Mouse (Mus musculus) cortical plate, adult 2 months (tissue): Measurements from ENCODE around the gene Olfr155. TPM values are rescaled to one million over a fixed set of nuclear protein-coding genes. Genes with fewer than 3 reads are reported as not detected.

ENCODE experiments used
- H3K27ac ChIP-seq: fragments of 200-500 bp; 2 replicates; pipeline ENCODE4 v1.5.1; 2012; ENCODE audit warnings: low read length, control low read depth, inconsistent platforms; ENCODE audit not compliant: insufficient read depth
- H3K4me1 ChIP-seq: fragments of 200-500 bp; 2 replicates; pipeline ENCODE4 v1.6.1; 2011; ENCODE audit warnings: low read length; ENCODE audit not compliant: control insufficient read depth, insufficient read depth
- H3K4me3 ChIP-seq: fragments of 200-500 bp; 2 replicates; pipeline ENCODE4 v1.5.1; 2011; ENCODE audit warnings: mild to moderate bottlenecking, low read length, control low read depth; ENCODE audit not compliant: insufficient read depth
- CTCF ChIP-seq: fragments of 200-500 bp; IDR thresholded peaks from 2 replicates; pipeline ENCODE4 v1.5.1; 2011; ENCODE audit warnings: mild to moderate bottlenecking, control low read depth, low read length; ENCODE audit not compliant: insufficient read depth; ENCODE audit errors: extremely low read depth
- POLR2A ChIP-seq: fragments of 200-500 bp; IDR thresholded peaks from 2 replicates; pipeline ENCODE4 v1.6.1; 2011; ENCODE audit warnings: mild to moderate bottlenecking, low read length, control low read depth; ENCODE audit not compliant: insufficient read depth; ENCODE audit errors: extremely low read depth
- polyA plus RNA-seq: library from polyadenylated mRNA; depleted of rRNA; stranded (reverse); fragments of >200 nt; gene quantifications from 2 replicates; pipeline ENCODE4 v1.2.3, GENCODE M21; 2012; rRNA removed

Gene Olfr155
- polyA plus RNA-seq, 1 experiment: not detected

GRCm38 (mm10) chr4:43879566-43879965 is 28.2 kb downstream of the Olfr155 start:
- Histone ChIP-seq H3K4me3 (no peak overlapping the region), H3K4me1 (peaks cover 4% of the 10 kb centered on the region; the same call in 1 of the 2 replicates), H3K27ac (no peak overlapping the region)
- TF ChIP-seq CTCF (no peak), POLR2A (no peak)

GRCm38 (mm10) chr4:43884196-43884595 is 32.8 kb downstream of the Olfr155 start:
- H3K4me1 ChIP-seq: peaks cover 2% of the 10 kb centered on the region; the same call in 1 of the 2 replicates
- TF ChIP-seq CTCF (no peak), POLR2A (no peak)
- H3K27ac ChIP-seq: no peak overlapping the region
- H3K4me3 ChIP-seq: no peak overlapping the region

GRCm38 (mm10) chr4:43891247-43891646 is 39.9 kb downstream of the Olfr155 start:
- Histone ChIP-seq H3K27ac (no peak overlapping the region), H3K4me3 (no peak overlapping the region), H3K4me1 (no peaks in the 10 kb centered on the region)
- no peak for TF ChIP-seq CTCF
- no peak for TF ChIP-seq POLR2A

GRCm38 (mm10) chr4:43897209-43897608 is 45.8 kb downstream of the Olfr155 start:
- Histone ChIP-seq H3K4me3 (no peak overlapping the region), H3K4me1 (peaks cover 1% of the 10 kb centered on the region; the same call in 1 of the 2 replicates), H3K27ac (no peak overlapping the region)
- TF ChIP-seq CTCF: no peak
- TF ChIP-seq POLR2A: no peak

GRCm38 (mm10) chr4:43899197-43899596 is 47.8 kb downstream of the Olfr155 start:
- no peak overlapping the region for H3K4me3 ChIP-seq
- no peak for TF ChIP-seq POLR2A
- TF ChIP-seq CTCF: no peak
- no peak overlapping the region for H3K27ac ChIP-seq
- H3K4me1 ChIP-seq: peaks cover 1% of the 10 kb centered on the region; the same call in 1 of the 2 replicates

GRCm38 (mm10) chr4:43903690-43904089 is 52.3 kb downstream of the Olfr155 start:
- H3K4me1 ChIP-seq: no peaks in the 10 kb centered on the region
- no peak overlapping the region for H3K27ac ChIP-seq
- no peak for TF ChIP-seq CTCF
- no peak for TF ChIP-seq POLR2A
- no peak overlapping the region for H3K4me3 ChIP-seq

- Histone ChIP-seq H3K27ac (no peak overlapping the region), H3K4me1 (no peaks in the 10 kb centered on the region), H3K4me3 (no peak overlapping the region)
- TF ChIP-seq CTCF: peak; percentile 45
- TF ChIP-seq POLR2A: no peak
These were observed 55.1 kb downstream of the Olfr155 start for GRCm38 (mm10) chr4:43906443-43906842.

Other genes starting within 250 kb of the Olfr155 start
- gene Npr2, start 219.6 kb upstream of the Olfr155 start, polyA plus RNA-seq: 115 and 129 TPM in 2 replicates
- gene Spag8, start 198.0 kb upstream of the Olfr155 start, polyA plus RNA-seq: 2.3 and 2.6 TPM in 2 replicates
- gene Hint2, start 195.1 kb upstream of the Olfr155 start, polyA plus RNA-seq: 81.7 and 84.5 TPM in 2 replicates
- gene Tmem8b, start 182.6 kb upstream of the Olfr155 start, polyA plus RNA-seq: 36.2 and 36.6 TPM in 2 replicates
- 1.0 TPM in 2 replicates for gene Fam221b, start 182.4 kb upstream of the Olfr155 start, polyA plus RNA-seq
- not detected in 2 replicates for gene Olfr70, start 150.8 kb upstream of the Olfr155 start, polyA plus RNA-seq
- not detected in 2 replicates for gene Olfr71, start 141.3 kb upstream of the Olfr155 start, polyA plus RNA-seq
- gene Hrct1, start 124.4 kb upstream of the Olfr155 start, polyA plus RNA-seq: 1.8 and 2.3 TPM in 2 replicates
- gene Spaar, start 121.5 kb upstream of the Olfr155 start, polyA plus RNA-seq: 0.89 and 1.1 TPM in 2 replicates
- 0.11 TPM in 1 of 2 replicates, not detected in the other for gene Olfr159, start 80.6 kb upstream of the Olfr155 start, polyA plus RNA-seq
- gene Olfr156, start 27.7 kb upstream of the Olfr155 start, polyA plus RNA-seq: not detected in 2 replicates
- gene Olfr157, start 11.4 kb upstream of the Olfr155 start, polyA plus RNA-seq: not detected in 2 replicates
- gene Reck, start 24.0 kb downstream of the Olfr155 start, polyA plus RNA-seq: 12.9 and 13.1 TPM in 2 replicates
- gene Glipr2, start 105.8 kb downstream of the Olfr155 start, polyA plus RNA-seq: 2.6 and 3.2 TPM in 2 replicates
- not detected in 2 replicates for gene Ccin, start 131.9 kb downstream of the Olfr155 start, polyA plus RNA-seq
- 385 and 422 TPM in 2 replicates for gene Clta, start 152.9 kb downstream of the Olfr155 start, polyA plus RNA-seq
- 16.3 and 16.8 TPM in 2 replicates for gene Gne, start 232.6 kb downstream of the Olfr155 start, polyA plus RNA-seq